Mouse (Mus musculus) olfactory bulb, adult 2 months (tissue): ENCODE data around the gene Serping1.

Experiments used
- CTCF ChIP-seq: fragments of 200-500 bp; IDR thresholded peaks from 2 replicates; pipeline ENCODE4 v1.5.1; 2012; ENCODE audit warnings: low read depth, mild to moderate bottlenecking, low read length, moderate library complexity; ENCODE audit not compliant: insufficient read depth
- POLR2A ChIP-seq: fragments of 200-500 bp; IDR thresholded peaks from 2 replicates; pipeline ENCODE4 v1.6.1; 2012; ENCODE audit warnings: mild to moderate bottlenecking, low read depth, low read length, moderate library complexity; ENCODE audit not compliant: insufficient read depth

DNA sequence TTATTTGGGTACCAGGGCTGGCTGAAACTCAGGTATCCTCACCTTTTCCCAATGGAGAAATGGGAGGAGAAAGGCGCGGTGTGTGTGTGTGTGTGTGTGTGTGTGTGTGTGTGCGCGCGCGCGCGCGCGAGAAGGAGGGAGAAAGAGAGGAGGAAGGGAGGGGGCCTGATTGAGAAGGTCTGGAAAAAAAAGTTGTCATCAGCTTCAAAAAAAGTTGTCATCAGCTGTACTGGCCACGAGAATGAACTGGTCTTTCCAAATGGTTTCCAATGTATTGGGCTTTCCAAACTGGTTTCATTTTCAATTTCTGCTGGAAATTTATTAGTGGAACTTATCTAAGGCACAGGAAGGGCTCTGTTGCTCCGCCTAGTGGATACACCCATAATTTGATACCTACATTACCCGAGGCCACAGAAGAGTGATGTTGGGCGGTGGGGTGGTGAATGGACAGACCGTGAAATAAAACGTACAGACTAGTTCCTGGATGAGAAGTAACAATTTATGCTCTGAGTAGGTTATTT is 23.9 kb upstream of the Serping1 start:
- no peak for TF ChIP-seq CTCF
- TF ChIP-seq POLR2A = no peak
